Mouse (Mus musculus): ENCODE data around the gene Cadm1. TPM values are rescaled to one million over a fixed set of nuclear protein-coding genes. Genes with fewer than 3 reads are reported as not detected.

Gene Cadm1
- polyA plus RNA-seq, 1 experiment, result 6.0 TPM

DNA sequence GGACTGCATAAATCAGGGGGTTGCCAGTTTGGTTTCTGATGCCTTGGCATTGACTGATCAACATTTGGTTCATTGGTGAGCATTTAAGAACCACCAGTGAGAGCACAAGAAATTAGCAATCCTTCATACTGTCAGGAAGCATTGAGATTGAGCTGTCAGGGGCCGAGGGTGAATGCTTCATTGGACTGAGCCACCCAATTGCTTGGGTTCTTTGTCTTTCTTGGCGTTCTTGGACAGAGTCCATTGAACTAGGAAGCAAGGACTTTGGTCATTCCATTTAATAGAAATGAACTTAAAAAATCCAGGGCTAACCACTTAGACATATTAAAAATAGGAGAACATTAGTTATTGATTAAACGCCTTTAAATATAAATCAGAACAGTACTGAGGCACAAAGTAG is 214.9 kb downstream of the Cadm1 start:
- WGBS, result 53% methylated on average over 3 of the region's 3 CpGs
- no peak overlapping the region for H3K4me3 ChIP-seq (ENCODE audit: insufficient read depth, low read depth, low read length)
- no peaks in the 10 kb centered on the region for H3K36me3 ChIP-seq (ENCODE audit: control insufficient read depth, insufficient read depth, low read length)
- 0 out of 2 replicates have a peak, but pooled peaks cover 4% of the 10 kb centered on the region for H3K4me1 ChIP-seq (ENCODE audit: control insufficient read depth, insufficient read depth, low read length)
- no peaks in the 10 kb centered on the region for H3K27me3 ChIP-seq (replicated peaks; ENCODE audit: control insufficient read depth, insufficient read depth, low read length)
- no peak overlapping the region for H3K27ac ChIP-seq (ENCODE audit: insufficient read depth, low read depth, low read length)
- TF ChIP-seq CTCF (conservative IDR thresholded peaks at IDR 0.05; ENCODE audit: insufficient read depth, insufficient read length, low read depth, low read length), result no peak
- TF ChIP-seq POLR2A (IDR thresholded peaks at IDR 0.05; ENCODE audit: low read depth, low read length), result no peak
- peak; percentile 74 for DNase-seq

DNA sequence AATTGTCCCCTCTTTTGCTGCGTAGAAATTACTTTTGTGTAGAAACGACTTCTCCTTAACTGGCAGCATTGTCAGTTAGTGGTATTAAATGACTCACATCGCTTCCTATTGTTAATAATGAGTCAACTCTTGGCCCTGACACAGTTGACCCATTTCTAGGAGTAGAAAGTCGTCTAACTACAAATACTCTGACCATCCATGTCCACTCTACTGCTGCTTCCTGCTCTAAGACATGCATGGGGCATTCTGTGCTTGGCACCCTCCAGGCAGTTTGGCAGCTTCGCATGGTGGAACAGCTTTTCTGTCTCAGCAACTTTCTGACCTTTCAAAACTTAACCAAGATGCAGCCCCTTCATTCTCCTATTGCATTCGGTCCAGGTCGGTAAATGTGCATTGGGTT is 215.7 kb downstream of the Cadm1 start:
- H3K27ac ChIP-seq (ENCODE audit: insufficient read depth, low read depth, low read length), result no peak overlapping the region
- 52% methylated on average over 7 of the region's 7 CpGs for WGBS
- peak; percentile 71 for DNase-seq
- no peak for TF ChIP-seq CTCF (conservative IDR thresholded peaks at IDR 0.05; ENCODE audit: insufficient read depth, insufficient read length, low read depth, low read length)
- no peak for TF ChIP-seq POLR2A (IDR thresholded peaks at IDR 0.05; ENCODE audit: low read depth, low read length)
- no peak overlapping the region for H3K4me3 ChIP-seq (ENCODE audit: insufficient read depth, low read depth, low read length)
- H3K4me1 ChIP-seq (ENCODE audit: control insufficient read depth, insufficient read depth, low read length), result 0 out of 2 replicates have a peak, but pooled peaks cover 4% of the 10 kb centered on the region
- H3K36me3 ChIP-seq (ENCODE audit: control insufficient read depth, insufficient read depth, low read length), result no peaks in the 10 kb centered on the region
- H3K27me3 ChIP-seq (replicated peaks; ENCODE audit: control insufficient read depth, insufficient read depth, low read length), result no peaks in the 10 kb centered on the region

DNA sequence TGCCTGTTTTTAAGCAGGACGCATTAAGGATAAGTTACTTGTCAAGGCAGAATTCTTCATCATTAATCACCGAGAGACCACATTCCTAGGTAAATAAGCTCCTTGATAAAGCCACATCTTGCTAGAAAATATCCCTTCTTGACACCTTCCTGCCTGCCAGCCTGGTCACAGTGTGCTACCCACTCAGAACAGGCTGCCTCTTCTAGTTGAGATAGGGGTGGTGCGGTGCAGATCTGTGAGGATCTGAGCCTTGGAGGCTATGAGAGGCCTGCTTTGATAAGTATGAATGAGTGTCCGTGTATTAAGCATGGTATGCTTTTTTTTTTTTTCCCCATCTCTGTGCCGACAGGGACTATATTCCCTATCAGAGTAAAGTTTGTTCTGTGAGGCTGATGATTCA is 219.2 kb downstream of the Cadm1 start:
- WGBS, result 88% methylated on average over 5 of the region's 5 CpGs
- no peak for TF ChIP-seq POLR2A (IDR thresholded peaks at IDR 0.05; ENCODE audit: low read depth, low read length)
- no peak for TF ChIP-seq CTCF (conservative IDR thresholded peaks at IDR 0.05; ENCODE audit: insufficient read depth, insufficient read length, low read depth, low read length)
- DNase-seq, result no peak

DNA sequence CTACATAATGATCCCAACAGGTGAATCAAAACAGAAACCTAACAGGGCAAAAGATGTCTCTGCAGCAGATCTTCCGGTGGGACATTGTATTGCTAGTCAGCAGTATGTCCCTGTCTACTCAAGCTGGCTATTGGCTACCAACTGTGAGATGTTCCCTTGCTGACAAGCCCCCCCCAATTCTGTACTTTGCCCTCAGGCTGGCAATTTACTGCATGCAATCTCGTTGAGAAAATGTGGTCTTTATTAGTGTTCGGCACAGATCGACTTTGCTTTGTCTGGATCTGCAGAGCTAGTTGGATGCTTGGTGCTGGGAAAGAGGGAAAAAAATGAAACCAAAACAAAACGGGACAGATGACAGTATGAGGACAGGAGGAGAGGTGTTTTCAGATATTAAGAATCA is 222.5 kb downstream of the Cadm1 start:
- Histone ChIP-seq H3K4me1 (ENCODE audit: control insufficient read depth, insufficient read depth, low read length) (no peaks in the 10 kb centered on the region), H3K27ac (ENCODE audit: insufficient read depth, low read depth, low read length) (no peak overlapping the region), H3K4me3 (ENCODE audit: insufficient read depth, low read depth, low read length) (no peak overlapping the region), H3K27me3 (replicated peaks; ENCODE audit: control insufficient read depth, insufficient read depth, low read length) (no peaks in the 10 kb centered on the region), H3K36me3 (ENCODE audit: control insufficient read depth, insufficient read depth, low read length) (no peaks in the 10 kb centered on the region)
- 56% methylated on average over 5 of the region's 5 CpGs for WGBS
- no peak for DNase-seq
- TF ChIP-seq CTCF (conservative IDR thresholded peaks at IDR 0.05; ENCODE audit: insufficient read depth, insufficient read length, low read depth, low read length), result no peak
- no peak for TF ChIP-seq POLR2A (IDR thresholded peaks at IDR 0.05; ENCODE audit: low read depth, low read length)

More for the DNA sequence above, 219.2 kb downstream of the Cadm1 start:
- no peak overlapping the region for H3K27ac ChIP-seq (ENCODE audit: insufficient read depth, low read depth, low read length)
- H3K36me3 ChIP-seq (ENCODE audit: control insufficient read depth, insufficient read depth, low read length), result no peaks in the 10 kb centered on the region
- H3K4me1 ChIP-seq (ENCODE audit: control insufficient read depth, insufficient read depth, low read length), result 0 out of 2 replicates have a peak, but pooled peaks cover 4% of the 10 kb centered on the region
- H3K4me3 ChIP-seq (ENCODE audit: insufficient read depth, low read depth, low read length), result no peak overlapping the region
- no peaks in the 10 kb centered on the region for H3K27me3 ChIP-seq (replicated peaks; ENCODE audit: control insufficient read depth, insufficient read depth, low read length)

DNA sequence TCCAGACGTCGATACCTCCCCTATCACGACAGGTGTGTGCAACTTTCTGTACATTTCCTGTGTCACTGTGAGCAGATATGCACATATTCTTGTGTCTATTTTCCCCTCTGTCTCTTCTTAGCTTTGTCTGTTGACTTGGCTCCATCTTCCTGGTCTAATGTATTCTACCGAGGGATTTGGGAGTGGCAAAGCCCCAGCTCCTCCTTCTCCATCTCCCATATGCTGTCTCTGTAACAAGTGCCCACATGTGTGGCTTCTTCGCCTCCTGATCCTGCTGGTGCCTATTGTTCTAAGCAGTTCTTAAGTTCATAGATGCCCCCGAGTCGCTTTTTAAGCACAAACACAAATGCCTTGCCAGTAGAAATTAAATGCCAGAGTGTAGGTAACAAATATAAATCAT is 223.2 kb downstream of the Cadm1 start:
- TF ChIP-seq CTCF (conservative IDR thresholded peaks at IDR 0.05; ENCODE audit: insufficient read depth, insufficient read length, low read depth, low read length) (no peak), POLR2A (IDR thresholded peaks at IDR 0.05; ENCODE audit: low read depth, low read length) (no peak)
- Histone ChIP-seq H3K4me3 (ENCODE audit: insufficient read depth, low read depth, low read length) (no peak overlapping the region), H3K27me3 (replicated peaks; ENCODE audit: control insufficient read depth, insufficient read depth, low read length) (no peaks in the 10 kb centered on the region), H3K36me3 (ENCODE audit: control insufficient read depth, insufficient read depth, low read length) (no peaks in the 10 kb centered on the region), H3K4me1 (ENCODE audit: control insufficient read depth, insufficient read depth, low read length) (no peaks in the 10 kb centered on the region), H3K27ac (ENCODE audit: insufficient read depth, low read depth, low read length) (no peak overlapping the region)
- DNase-seq, result no peak
- 81% methylated on average over 7 of the region's 7 CpGs for WGBS

DNA sequence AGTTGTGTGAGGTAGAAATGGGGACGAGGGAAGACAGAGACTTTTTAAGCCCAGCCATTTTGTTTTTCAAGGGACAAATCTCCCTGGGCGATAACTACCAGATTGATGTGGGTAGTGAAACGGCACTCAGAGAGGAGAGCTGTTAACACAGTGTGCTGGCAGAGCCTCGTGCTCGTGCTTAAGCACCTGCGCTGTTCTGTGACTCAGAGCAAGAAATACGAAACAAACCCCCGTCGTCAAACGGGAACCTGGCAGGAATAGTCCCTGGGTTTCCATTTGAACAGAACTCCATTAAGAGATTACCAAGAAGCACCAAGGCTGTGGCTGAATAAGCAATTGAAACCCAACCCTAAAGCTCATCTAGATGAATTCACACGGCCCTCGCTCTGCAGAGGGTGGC is 225.1 kb downstream of the Cadm1 start:
- TF ChIP-seq POLR2A (IDR thresholded peaks at IDR 0.05; ENCODE audit: low read depth, low read length), result no peak
- TF ChIP-seq CTCF (conservative IDR thresholded peaks at IDR 0.05; ENCODE audit: insufficient read depth, insufficient read length, low read depth, low read length), result no peak
- Histone ChIP-seq H3K36me3 (ENCODE audit: control insufficient read depth, insufficient read depth, low read length) (no peaks in the 10 kb centered on the region), H3K4me3 (ENCODE audit: insufficient read depth, low read depth, low read length) (no peak overlapping the region), H3K27me3 (replicated peaks; ENCODE audit: control insufficient read depth, insufficient read depth, low read length) (no peaks in the 10 kb centered on the region), H3K27ac (ENCODE audit: insufficient read depth, low read depth, low read length) (no peak overlapping the region), H3K4me1 (ENCODE audit: control insufficient read depth, insufficient read depth, low read length) (no peaks in the 10 kb centered on the region)
- 44% methylated on average over 12 of the region's 12 CpGs for WGBS
- no peak for DNase-seq

DNA sequence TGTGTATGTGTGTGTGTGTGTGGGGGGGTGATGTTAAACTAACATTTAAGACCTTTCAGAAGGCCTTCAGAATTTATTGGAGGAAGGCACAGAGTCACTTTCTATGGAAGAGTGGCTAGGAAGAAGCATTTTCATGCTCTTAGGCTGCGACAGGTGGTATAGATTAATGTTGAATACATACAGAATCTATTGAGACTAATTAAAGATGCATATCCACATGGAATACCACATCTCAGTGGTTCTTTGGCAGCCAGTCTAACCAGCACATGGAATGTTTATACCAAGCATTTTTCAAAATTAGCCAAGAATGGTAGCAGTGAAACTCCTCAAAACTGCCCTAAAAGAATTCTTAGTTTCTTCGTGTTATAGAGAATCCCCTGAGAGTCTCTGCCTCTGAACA is 227.8 kb downstream of the Cadm1 start:
- Histone ChIP-seq H3K27ac (ENCODE audit: insufficient read depth, low read depth, low read length) (no peak overlapping the region), H3K36me3 (ENCODE audit: control insufficient read depth, insufficient read depth, low read length) (no peaks in the 10 kb centered on the region), H3K27me3 (replicated peaks; ENCODE audit: control insufficient read depth, insufficient read depth, low read length) (no peaks in the 10 kb centered on the region), H3K4me3 (ENCODE audit: insufficient read depth, low read depth, low read length) (no peak overlapping the region), H3K4me1 (ENCODE audit: control insufficient read depth, insufficient read depth, low read length) (no peaks in the 10 kb centered on the region)
- TF ChIP-seq POLR2A (IDR thresholded peaks at IDR 0.05; ENCODE audit: low read depth, low read length) (no peak), CTCF (conservative IDR thresholded peaks at IDR 0.05; ENCODE audit: insufficient read depth, insufficient read length, low read depth, low read length) (no peak)
- WGBS, result 87% methylated on average over 2 of the region's 2 CpGs
- no peak for DNase-seq

Data from kidney, adult 2 months (tissue).